Mouse (Mus musculus) T-helper 1 cell (primary cell): ENCODE measurements around the gene Tshb.

ENCODE experiments used
- in situ Hi-C: fragments of 300-600 bp; cut with MboI, MseI; formaldehyde crosslinking; loops from one replicate; pipeline ENCODE4 v1.15.1; 2025; ENCODE audit warnings: high pct_unique_total_duplicates

The Tshb gene

GRCm38 (mm10) chr3:102738161-102738901 is 44.2 kb downstream of the Tshb start:
- in situ Hi-C loops = loop anchor here (5.0 kb wide), 1 partner anchor 1456 kb away; no protein-coding TSS in a partner anchor

GRCm38 (mm10) chr3:102737106-102737505 is 45.4 kb downstream of the Tshb start:
- in situ Hi-C loops = loop anchor here (5.0 kb wide), 1 partner anchor 1455 kb away; no protein-coding TSS in a partner anchor

GRCm38 (mm10) chr3:102736436-102736835 is 46.1 kb downstream of the Tshb start:
- in situ Hi-C loops = loop anchor here (5.0 kb wide), 1 partner anchor 1454 kb away; no protein-coding TSS in a partner anchor

- in situ Hi-C loops = loop anchor here (5.0 kb wide), 1 partner anchor 1453 kb away; no protein-coding TSS in a partner anchor
These were observed 46.9 kb downstream of the Tshb start for GRCm38 (mm10) chr3:102735638-102736037.

- in situ Hi-C loops = loop anchor here (5.0 kb wide), 1 partner anchor 1453 kb away; no protein-coding TSS in a partner anchor
These were observed 47.4 kb downstream of the Tshb start for GRCm38 (mm10) chr3:102735031-102735558.

GRCm38 (mm10) chr3:102734313-102735030 is 48.0 kb downstream of the Tshb start, which contains the start of gene Tspan2:
Gene Tspan2, plus strand, starts transcription at chr3:102734529.
- in situ Hi-C loops = loop anchor here (5.0 kb wide), 2 partner anchors 443 to 1452 kb away; no protein-coding TSS in a partner anchor

- in situ Hi-C loops = loop anchor here (5.0 kb wide), 1 partner anchor 443 kb away; no protein-coding TSS in a partner anchor
These were observed 48.6 kb downstream of the Tshb start for GRCm38 (mm10) chr3:102733936-102734312.

GRCm38 (mm10) chr3:102733050-102733449 is 49.5 kb downstream of the Tshb start:
- in situ Hi-C loops = loop anchor here (5.0 kb wide), 1 partner anchor 444 kb away; no protein-coding TSS in a partner anchor

GRCm38 (mm10) chr3:102732619-102733018 is 49.9 kb downstream of the Tshb start:
- in situ Hi-C loops = loop anchor here (5.0 kb wide), 1 partner anchor 445 kb away; no protein-coding TSS in a partner anchor

GRCm38 (mm10) chr3:102731112-102731511 is 51.4 kb downstream of the Tshb start:
- in situ Hi-C loops = loop anchor here (5.0 kb wide), 1 partner anchor 446 kb away; no protein-coding TSS in a partner anchor

GRCm38 (mm10) chr3:102729416-102729815 is 53.1 kb downstream of the Tshb start:
- in situ Hi-C loops = loop anchor here (10.0 kb wide), 1 partner anchor 1775 kb away; no protein-coding TSS in a partner anchor
